Mouse (Mus musculus): ENCODE data around the gene Hes1. TPM values are rescaled to one million over a fixed set of nuclear protein-coding genes. Genes with fewer than 3 reads are reported as not detected.

Gene Hes1
- polyA plus RNA-seq, 1 experiment from 2014 or later: 9.4 TPM

- Histone ChIP-seq H3K36me3 (ENCODE audit: control insufficient read depth, insufficient read depth, low read length) (no peaks in the 10 kb centered on the region), H3K4me2 (ENCODE audit: low read length) (no peak overlapping the region), H3K4me1 (ENCODE audit: control insufficient read depth, insufficient read depth, low read length) (no peaks in the 10 kb centered on the region), H3K27ac (ENCODE audit: low read length) (no peak overlapping the region), H3K4me3 (ENCODE audit: low read depth, low read length) (no peak overlapping the region), H3K27me3 (ENCODE audit: control insufficient read depth, insufficient read depth, low read depth, low read length) (no peaks in the 10 kb centered on the region; the same call in 1 of the 2 replicates), H3K9me3 (replicated peaks; ENCODE audit: control insufficient read depth, low read length, poor library complexity, severe bottlenecking) (no peaks in the 10 kb centered on the region), H3K9ac (ENCODE audit: low read depth, low read length) (no peak overlapping the region)
- ATAC-seq: no peak
- 58% methylated on average over 5 of the region's 5 CpGs for WGBS
Measured at GRCm38 (mm10) chr16:30045615-30046014, 18.6 kb upstream of the Hes1 start.

- no peak overlapping the region for H3K27ac ChIP-seq (ENCODE audit: low read length)
- H3K4me1 ChIP-seq (ENCODE audit: control insufficient read depth, insufficient read depth, low read length): no peaks in the 10 kb centered on the region
- no peaks in the 10 kb centered on the region for H3K9me3 ChIP-seq (replicated peaks; ENCODE audit: control insufficient read depth, low read length, poor library complexity, severe bottlenecking)
- H3K4me3 ChIP-seq (ENCODE audit: low read depth, low read length): no peak overlapping the region
- ATAC-seq: no peak
- 84% methylated on average over 7 of the region's 7 CpGs for WGBS
- no peak overlapping the region for H3K4me2 ChIP-seq (ENCODE audit: low read length)
- H3K9ac ChIP-seq (ENCODE audit: low read depth, low read length): no peak overlapping the region
- H3K36me3 ChIP-seq (ENCODE audit: control insufficient read depth, insufficient read depth, low read length): no peaks in the 10 kb centered on the region
- no peaks in the 10 kb centered on the region; the same call in 1 of the 2 replicates for H3K27me3 ChIP-seq (ENCODE audit: control insufficient read depth, insufficient read depth, low read depth, low read length)
Measured at GRCm38 (mm10) chr16:30047010-30047409, 17.2 kb upstream of the Hes1 start.

GRCm38 (mm10) chr16:30047421-30047831 is 16.8 kb upstream of the Hes1 start:
- Histone ChIP-seq H3K9me3 (replicated peaks; ENCODE audit: control insufficient read depth, low read length, poor library complexity, severe bottlenecking) (no peaks in the 10 kb centered on the region), H3K27me3 (ENCODE audit: control insufficient read depth, insufficient read depth, low read depth, low read length) (no peaks in the 10 kb centered on the region; the same call in 1 of the 2 replicates), H3K4me2 (ENCODE audit: low read length) (no peak overlapping the region), H3K36me3 (ENCODE audit: control insufficient read depth, insufficient read depth, low read length) (no peaks in the 10 kb centered on the region), H3K9ac (ENCODE audit: low read depth, low read length) (no peak overlapping the region), H3K27ac (ENCODE audit: low read length) (no peak overlapping the region), H3K4me3 (ENCODE audit: low read depth, low read length) (no peak overlapping the region), H3K4me1 (ENCODE audit: control insufficient read depth, insufficient read depth, low read length) (no peaks in the 10 kb centered on the region)
- no peak for ATAC-seq
- 53% methylated on average over 11 of the region's 11 CpGs for WGBS

GRCm38 (mm10) chr16:30050767-30051490 is 13.3 kb upstream of the Hes1 start:
- H3K4me3 ChIP-seq (ENCODE audit: low read depth, low read length): no peak overlapping the region
- 73% methylated on average over 10 of the region's 10 CpGs for WGBS
- no peak overlapping the region for H3K4me2 ChIP-seq (ENCODE audit: low read length)
- no peak overlapping the region for H3K9ac ChIP-seq (ENCODE audit: low read depth, low read length)
- no peak overlapping the region for H3K27ac ChIP-seq (ENCODE audit: low read length)
- no peak for ATAC-seq
- no peaks in the 10 kb centered on the region for H3K36me3 ChIP-seq (ENCODE audit: control insufficient read depth, insufficient read depth, low read length)
- no peaks in the 10 kb centered on the region for H3K4me1 ChIP-seq (ENCODE audit: control insufficient read depth, insufficient read depth, low read length)
- peaks cover 4% of the 10 kb centered on the region; the same call in 1 of the 2 replicates for H3K27me3 ChIP-seq (ENCODE audit: control insufficient read depth, insufficient read depth, low read depth, low read length)
- H3K9me3 ChIP-seq (replicated peaks; ENCODE audit: control insufficient read depth, low read length, poor library complexity, severe bottlenecking): no peaks in the 10 kb centered on the region

- 52% methylated on average over 2 of the region's 2 CpGs for WGBS
- Histone ChIP-seq H3K27me3 (ENCODE audit: control insufficient read depth, insufficient read depth, low read depth, low read length) (peaks cover 7% of the 10 kb centered on the region; the same call in 1 of the 2 replicates), H3K4me2 (ENCODE audit: low read length) (no peak overlapping the region), H3K4me3 (ENCODE audit: low read depth, low read length) (no peak overlapping the region), H3K4me1 (ENCODE audit: control insufficient read depth, insufficient read depth, low read length) (no peaks in the 10 kb centered on the region), H3K9me3 (replicated peaks; ENCODE audit: control insufficient read depth, low read length, poor library complexity, severe bottlenecking) (no peaks in the 10 kb centered on the region), H3K36me3 (ENCODE audit: control insufficient read depth, insufficient read depth, low read length) (no peaks in the 10 kb centered on the region), H3K27ac (ENCODE audit: low read length) (no peak overlapping the region), H3K9ac (ENCODE audit: low read depth, low read length) (no peak overlapping the region)
- ATAC-seq: no peak
Measured at GRCm38 (mm10) chr16:30052271-30052670, 11.9 kb upstream of the Hes1 start.

- H3K9ac ChIP-seq (ENCODE audit: low read depth, low read length): no peak overlapping the region
- no peaks in the 10 kb centered on the region for H3K4me1 ChIP-seq (ENCODE audit: control insufficient read depth, insufficient read depth, low read length)
- no peak for ATAC-seq
- no peak overlapping the region for H3K4me2 ChIP-seq (ENCODE audit: low read length)
- H3K4me3 ChIP-seq (ENCODE audit: low read depth, low read length): no peak overlapping the region
- no peak overlapping the region for H3K27ac ChIP-seq (ENCODE audit: low read length)
- H3K9me3 ChIP-seq (replicated peaks; ENCODE audit: control insufficient read depth, low read length, poor library complexity, severe bottlenecking): no peaks in the 10 kb centered on the region
- no peaks in the 10 kb centered on the region for H3K36me3 ChIP-seq (ENCODE audit: control insufficient read depth, insufficient read depth, low read length)
- WGBS: 71% methylated on average over 16 of the region's 16 CpGs
- H3K27me3 ChIP-seq (ENCODE audit: control insufficient read depth, insufficient read depth, low read depth, low read length): peaks cover 7% of the 10 kb centered on the region; the same call in 1 of the 2 replicates
Measured at GRCm38 (mm10) chr16:30052839-30053511, 11.2 kb upstream of the Hes1 start.

- Histone ChIP-seq H3K4me3 (ENCODE audit: low read depth, low read length) (no peak overlapping the region), H3K4me1 (ENCODE audit: control insufficient read depth, insufficient read depth, low read length) (no peaks in the 10 kb centered on the region), H3K27ac (ENCODE audit: low read length) (no peak overlapping the region), H3K4me2 (ENCODE audit: low read length) (no peak overlapping the region), H3K9me3 (replicated peaks; ENCODE audit: control insufficient read depth, low read length, poor library complexity, severe bottlenecking) (no peaks in the 10 kb centered on the region), H3K9ac (ENCODE audit: low read depth, low read length) (no peak overlapping the region), H3K27me3 (ENCODE audit: control insufficient read depth, insufficient read depth, low read depth, low read length) (peaks cover 15% of the 10 kb centered on the region; the same call in 1 of the 2 replicates), H3K36me3 (ENCODE audit: control insufficient read depth, insufficient read depth, low read length) (no peaks in the 10 kb centered on the region)
- 82% methylated on average over 4 of the region's 4 CpGs for WGBS
- no peak for ATAC-seq
Measured at GRCm38 (mm10) chr16:30054541-30054940, 9.6 kb upstream of the Hes1 start.

- peaks cover 19% of the 10 kb centered on the region for H3K27me3 ChIP-seq (ENCODE audit: control insufficient read depth, insufficient read depth, low read depth, low read length)
- no peak overlapping the region for H3K4me2 ChIP-seq (ENCODE audit: low read length)
- H3K9ac ChIP-seq (ENCODE audit: low read depth, low read length): no peak overlapping the region
- H3K27ac ChIP-seq (ENCODE audit: low read length): no peak overlapping the region
- no peak for ATAC-seq
- 76% methylated on average over 10 of the region's 10 CpGs for WGBS
- no peaks in the 10 kb centered on the region for H3K4me1 ChIP-seq (ENCODE audit: control insufficient read depth, insufficient read depth, low read length)
- H3K36me3 ChIP-seq (ENCODE audit: control insufficient read depth, insufficient read depth, low read length): no peaks in the 10 kb centered on the region
- no peak overlapping the region for H3K4me3 ChIP-seq (ENCODE audit: low read depth, low read length)
- no peaks in the 10 kb centered on the region for H3K9me3 ChIP-seq (replicated peaks; ENCODE audit: control insufficient read depth, low read length, poor library complexity, severe bottlenecking)
Measured at GRCm38 (mm10) chr16:30055361-30055889, 8.8 kb upstream of the Hes1 start.

- H3K27ac ChIP-seq (ENCODE audit: low read length): no peak overlapping the region
- peaks cover 21% of the 10 kb centered on the region for H3K27me3 ChIP-seq (ENCODE audit: control insufficient read depth, insufficient read depth, low read depth, low read length)
- H3K9me3 ChIP-seq (replicated peaks; ENCODE audit: control insufficient read depth, low read length, poor library complexity, severe bottlenecking): no peaks in the 10 kb centered on the region
- H3K4me3 ChIP-seq (ENCODE audit: low read depth, low read length): no peak overlapping the region
- no peaks in the 10 kb centered on the region for H3K36me3 ChIP-seq (ENCODE audit: control insufficient read depth, insufficient read depth, low read length)
- no peak overlapping the region for H3K4me2 ChIP-seq (ENCODE audit: low read length)
- no peaks in the 10 kb centered on the region for H3K4me1 ChIP-seq (ENCODE audit: control insufficient read depth, insufficient read depth, low read length)
- ATAC-seq: no peak
- 80% methylated on average over 7 of the region's 7 CpGs for WGBS
- H3K9ac ChIP-seq (ENCODE audit: low read depth, low read length): no peak overlapping the region
Measured at GRCm38 (mm10) chr16:30055927-30056326, 8.3 kb upstream of the Hes1 start.
